Mouse (Mus musculus) heart, postnatal 0 days (tissue): ENCODE results near the gene Rbms3. TPM values are rescaled to one million over a fixed set of nuclear protein-coding genes. Genes with fewer than 3 reads are reported as not detected.

Experiments
- ATAC-seq: fragments of 200-750 bp; cut with Nextera tagmentation; 2 replicates; pipeline ENCODE4 v1.8.0; 2017; ENCODE audit warnings: low read depth, moderate number of reproducible peaks, moderate library complexity; ENCODE audit not compliant: insufficient read depth
- DNase-seq: peaks from one replicate; pipeline ENCODE4 v3.0.0-alpha.2; 2016; ENCODE audit warnings: low spot score
- H3K27ac ChIP-seq: fragments of 300-500 bp; sonication (generic); 2 replicates; pipeline ENCODE4 v1.5.1; 2014; ENCODE audit warnings: low read depth, mild to moderate bottlenecking
- H3K27me3 ChIP-seq: fragments of 300-500 bp; sonication (generic); 2 replicates; pipeline ENCODE4 v1.6.1; 2014; ENCODE audit warnings: low read length, mixed read lengths; ENCODE audit not compliant: control insufficient read depth, insufficient read depth
- H3K36me3 ChIP-seq: fragments of 300-500 bp; sonication (generic); replicated peaks from 2 replicates; pipeline ENCODE4 v1.6.1; 2014; ENCODE audit warnings: low read length, mixed read lengths; ENCODE audit not compliant: control insufficient read depth, insufficient read depth
- H3K4me1 ChIP-seq: fragments of 300-500 bp; sonication (generic); 2 replicates; pipeline ENCODE4 v1.6.1; 2014; ENCODE audit warnings: antibody characterized with exemption; ENCODE audit not compliant: control insufficient read depth, insufficient read depth
- H3K4me2 ChIP-seq: fragments of 300-500 bp; sonication (generic); 2 replicates; pipeline ENCODE4 v1.6.1; 2014; ENCODE audit warnings: low read depth, mild to moderate bottlenecking, low read length, moderate library complexity
- H3K4me3 ChIP-seq: fragments of 300-500 bp; sonication (generic); 2 replicates; pipeline ENCODE4 v1.5.1; 2014; ENCODE audit warnings: low read depth, low read length
- H3K9ac ChIP-seq: fragments of 300-500 bp; sonication (generic); replicated peaks from 2 replicates; pipeline ENCODE4 v1.6.1; 2014; ENCODE audit warnings: low read depth, low read length, mixed read lengths
- H3K9me3 ChIP-seq: fragments of 300-500 bp; sonication (generic); replicated peaks from 2 replicates; pipeline ENCODE4 v1.6.1; 2016; ENCODE audit warnings: low read length; ENCODE audit not compliant: control insufficient read depth
- CTCF ChIP-seq: IDR thresholded peaks from 2 replicates; pipeline ENCODE4 v1.5.1; 2016; ENCODE audit warnings: antibody characterized with exemption, control low read depth, low read depth
- EP300 ChIP-seq: IDR thresholded peaks from 2 replicates; pipeline ENCODE4 v1.6.1; 2016; ENCODE audit warnings: antibody characterized with exemption, low read depth
- WGBS: fragments of 180-500 bp; shearing (Covaris S2); extraction: QIAGEN DNeasy Blood & Tissue Kit; methylation state at CpG from one replicate; pipeline ENCODE4 v1.1.7; 2014; 5-methylcytosine and 5-hydroxymethylcytosine counted together
- polyA plus RNA-seq: library from polyadenylated mRNA; unstranded; fragments of >200 nt; fragmentation: Nextera tagmentation; extraction: Ambion mirVana; gene quantifications from 2 replicates; pipeline ENCODE4 v1.2.1, GENCODE M21; 2015
- total RNA-seq: library from RNA; depleted of rRNA; stranded (reverse); fragments of >200 nt; gene quantifications from 2 replicates; pipeline ENCODE4 v1.2.3, GENCODE M21; 2014; ENCODE audit warnings: low replicate concordance

Rbms3 gene
- total and polyA plus RNA-seq, 2 experiments from 2014 or later = 18.2 to 75.3 TPM

DNA sequence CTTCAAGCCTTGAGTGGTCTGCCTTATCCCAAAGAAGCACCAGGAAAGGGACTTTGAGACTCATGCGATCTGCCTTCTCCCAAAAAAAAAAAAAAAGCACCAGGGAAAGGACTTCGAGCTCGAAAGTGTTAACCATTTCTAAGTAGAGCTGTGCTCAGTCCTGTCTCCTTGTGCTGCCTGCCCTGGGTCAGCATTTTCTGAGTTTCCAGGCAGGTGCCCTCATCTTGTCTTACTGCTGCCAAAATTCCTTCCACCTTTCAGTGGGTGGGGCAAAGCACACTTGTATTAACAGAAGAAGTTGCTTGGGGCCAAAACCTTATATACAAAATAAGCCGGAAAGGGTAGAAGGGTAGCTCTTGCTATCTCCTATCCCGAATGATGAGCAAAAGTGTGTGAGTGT lies 248.8 kb downstream of the Rbms3 start:
- Histone ChIP-seq H3K4me1 (no peaks in the 10 kb centered on the region), H3K9me3 (no peaks in the 10 kb centered on the region), H3K9ac (no peak overlapping the region), H3K4me2 (no peak overlapping the region), H3K27me3 (no peaks in the 10 kb centered on the region), H3K36me3 (no peaks in the 10 kb centered on the region), H3K4me3 (no peak overlapping the region), H3K27ac (no peak overlapping the region)
- TF ChIP-seq CTCF = no peak
- no peak for TF ChIP-seq EP300
- no peak for DNase-seq
- WGBS = 75% methylated on average over 5 of the region's 5 CpGs
- ATAC-seq = no peak

DNA sequence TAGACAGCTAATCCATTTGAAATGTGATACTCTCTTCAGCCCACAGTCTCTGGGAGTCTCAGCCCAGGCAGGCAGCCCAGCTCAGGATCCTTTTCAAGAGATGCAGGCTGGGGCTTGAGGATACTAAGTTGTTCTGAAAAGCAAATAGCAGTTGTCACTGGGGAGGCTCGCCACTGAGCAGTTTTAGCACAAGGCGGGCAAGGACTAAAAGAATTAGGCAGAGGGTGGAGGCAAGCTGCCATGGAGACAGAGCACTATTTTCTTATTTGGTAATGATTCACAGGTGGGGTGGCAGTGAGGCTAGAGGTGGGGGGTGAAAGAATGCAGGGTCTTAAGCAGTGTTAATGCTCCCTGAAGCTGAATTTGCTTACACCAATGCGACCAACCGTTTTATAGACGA lies 249.6 kb downstream of the Rbms3 start:
- WGBS = 55% methylated on average over 5 of the region's 5 CpGs
- no peak for TF ChIP-seq CTCF
- TF ChIP-seq EP300 = no peak
- Histone ChIP-seq H3K27ac (no peak overlapping the region), H3K4me3 (no peak overlapping the region), H3K27me3 (no peaks in the 10 kb centered on the region), H3K9me3 (peaks cover 5% of the 10 kb centered on the region; the same call in 1 of the 2 replicates), H3K4me2 (no peak overlapping the region), H3K9ac (no peak overlapping the region), H3K4me1 (no peaks in the 10 kb centered on the region), H3K36me3 (no peaks in the 10 kb centered on the region)
- ATAC-seq (no peak), DNase-seq (no peak)

DNA sequence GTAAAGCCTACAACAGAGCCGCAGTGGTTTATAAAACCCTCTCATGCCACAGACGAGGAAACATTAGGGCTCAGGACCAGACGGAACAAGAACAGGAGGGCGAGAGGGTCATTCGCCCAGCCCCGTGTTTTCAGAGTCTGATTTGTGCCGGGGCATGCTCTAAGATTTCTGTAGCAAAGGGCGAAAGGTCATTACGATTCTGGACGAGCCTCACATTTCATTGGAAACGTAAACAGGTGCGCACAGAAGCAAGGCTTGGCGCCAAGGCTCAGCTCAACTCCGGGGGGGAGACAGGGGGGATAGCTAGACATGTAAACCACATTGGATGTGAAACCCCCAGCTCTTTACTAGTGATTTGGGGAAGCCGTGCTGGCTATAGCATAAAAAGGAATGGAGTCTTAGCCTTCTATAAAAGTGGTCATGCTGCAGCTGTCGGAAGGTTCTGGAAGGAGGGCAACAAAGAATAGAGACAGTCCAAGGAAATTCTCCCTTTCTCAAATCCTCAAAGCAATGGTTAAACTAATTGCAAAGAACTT lies 250.2 kb downstream of the Rbms3 start:
- Histone ChIP-seq H3K4me3 (no peak overlapping the region), H3K4me1 (no peaks in the 10 kb centered on the region)
- 78% methylated on average over 16 of the region's 16 CpGs for WGBS

DNA sequence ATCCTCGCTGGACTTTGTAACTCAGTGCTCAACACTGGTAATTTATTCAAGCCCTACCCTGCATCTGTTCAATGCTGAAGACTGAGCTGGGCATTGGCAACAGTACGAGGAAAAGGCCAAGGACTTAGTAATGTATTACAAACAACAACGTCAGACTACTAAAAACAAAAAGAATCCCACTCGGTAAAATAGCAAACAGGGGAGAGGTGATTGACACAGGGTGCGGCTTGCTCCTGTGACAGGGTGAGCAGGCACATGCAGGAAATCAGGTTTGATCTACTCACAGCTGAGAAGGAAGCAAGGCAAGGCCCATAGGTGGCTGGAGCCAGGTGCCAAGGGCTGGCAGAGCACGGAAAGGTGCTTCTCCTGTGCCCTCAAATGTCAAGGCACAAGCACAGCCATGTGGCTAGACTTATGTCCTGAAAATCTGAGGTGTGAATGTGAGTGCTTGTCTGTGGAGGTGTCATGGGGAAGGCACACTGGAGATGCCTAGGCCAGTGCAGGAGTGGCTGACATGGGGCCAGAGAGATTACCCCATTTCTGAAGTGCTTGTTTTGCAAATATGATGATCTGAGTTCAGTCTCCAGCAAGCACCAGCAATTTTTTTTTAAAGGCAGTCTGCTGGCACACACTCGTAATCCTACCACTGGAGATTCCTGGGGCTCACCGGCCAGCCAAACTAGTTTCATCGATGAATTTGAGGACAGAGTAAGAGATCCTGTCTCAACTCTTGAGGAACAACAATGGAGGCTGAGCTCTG lies 251.4 kb downstream of the Rbms3 start:
- H3K4me3 ChIP-seq = no peak overlapping the region
- ATAC-seq (no peak), DNase-seq (no peak)
- no peak overlapping the region for H3K4me2 ChIP-seq
- H3K27me3 ChIP-seq = no peaks in the 10 kb centered on the region
- H3K9ac ChIP-seq = no peak overlapping the region
- H3K9me3 ChIP-seq = peaks cover 5% of the 10 kb centered on the region; the same call in 1 of the 2 replicates
- 65% methylated on average over 9 of the region's 9 CpGs for WGBS
- H3K36me3 ChIP-seq = no peaks in the 10 kb centered on the region
- H3K4me1 ChIP-seq = no peaks in the 10 kb centered on the region
- no peak overlapping the region for H3K27ac ChIP-seq
- TF ChIP-seq CTCF = no peak
- TF ChIP-seq EP300 = no peak

More for the DNA sequence above, 250.2 kb downstream of the Rbms3 start:
- Histone ChIP-seq H3K9me3 (peaks cover 5% of the 10 kb centered on the region; the same call in 1 of the 2 replicates), H3K27ac (no peak overlapping the region), H3K27me3 (no peaks in the 10 kb centered on the region), H3K9ac (no peak overlapping the region), H3K36me3 (no peaks in the 10 kb centered on the region), H3K4me2 (no peak overlapping the region)
- no peak for ATAC-seq
- DNase-seq = no peak
- TF ChIP-seq CTCF (no peak), EP300 (no peak)

DNA sequence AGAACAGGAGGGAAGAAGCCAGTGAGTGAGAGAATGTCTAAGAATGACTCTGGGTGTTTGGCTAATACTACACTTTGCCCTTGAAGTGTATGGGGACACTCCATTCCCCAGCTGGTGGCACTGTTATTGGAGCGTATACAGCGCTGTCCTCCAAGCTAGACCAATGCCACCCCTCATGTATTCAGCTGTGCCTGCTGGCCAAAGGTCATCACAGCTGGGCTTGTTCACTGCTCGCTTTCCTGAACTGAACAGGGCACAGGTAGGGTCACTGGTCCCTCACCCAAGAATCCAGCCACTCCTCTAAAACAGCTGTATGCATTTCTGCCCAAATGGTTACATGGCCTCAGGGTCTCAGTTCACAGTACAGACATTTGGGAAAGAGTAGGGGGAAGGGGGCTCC lies 253.9 kb downstream of the Rbms3 start:
- H3K36me3 ChIP-seq = no peaks in the 10 kb centered on the region
- TF ChIP-seq CTCF (no peak), EP300 (no peak)
- DNase-seq = no peak
- H3K4me1 ChIP-seq = no peaks in the 10 kb centered on the region
- no peak for ATAC-seq
- no peak overlapping the region for H3K4me2 ChIP-seq
- H3K9me3 ChIP-seq = peaks cover 5% of the 10 kb centered on the region; the same call in 1 of the 2 replicates
- H3K27ac ChIP-seq = no peak overlapping the region
- no peak overlapping the region for H3K4me3 ChIP-seq
- 91% methylated on average over 3 of the region's 3 CpGs for WGBS
- H3K27me3 ChIP-seq = no peaks in the 10 kb centered on the region
- no peak overlapping the region for H3K9ac ChIP-seq
